Mouse (Mus musculus): ENCODE results near the gene Rbfox3. TPM values are rescaled to one million over a fixed set of nuclear protein-coding genes. Genes with fewer than 3 reads are reported as not detected.

The Rbfox3 gene
- 108 and 125 TPM in 2 replicates for polyA plus RNA-seq (2012; rRNA removed)

- no peak for DNase-seq (ENCODE audit: extremely low spot score in 1 of 2, low spot score in 1 of 2)
These were observed at the start of gene Rbfox3 for GRCm38 (mm10) chr11:118911307-118912070. Rbfox3 (minus strand) TSS chr11:118911597.

GRCm38 (mm10) chr11:118960649-118961048 lies 49.3 kb upstream of the Rbfox3 start:
- peak; percentile 34 to 56 for DNase-seq (ENCODE audit: extremely low spot score in 1 of 2, low spot score in 1 of 2)

GRCm38 (mm10) chr11:118957070-118957471 lies 45.7 kb upstream of the Rbfox3 start:
- peak; percentile 20 to 79 for DNase-seq (ENCODE audit: extremely low spot score in 1 of 2, low spot score in 1 of 2)

- DNase-seq (ENCODE audit: extremely low spot score in 1 of 2, low spot score in 1 of 2) = no peak
These were observed 43.6 kb upstream of the Rbfox3 start for GRCm38 (mm10) chr11:118955016-118955415.

DNA sequence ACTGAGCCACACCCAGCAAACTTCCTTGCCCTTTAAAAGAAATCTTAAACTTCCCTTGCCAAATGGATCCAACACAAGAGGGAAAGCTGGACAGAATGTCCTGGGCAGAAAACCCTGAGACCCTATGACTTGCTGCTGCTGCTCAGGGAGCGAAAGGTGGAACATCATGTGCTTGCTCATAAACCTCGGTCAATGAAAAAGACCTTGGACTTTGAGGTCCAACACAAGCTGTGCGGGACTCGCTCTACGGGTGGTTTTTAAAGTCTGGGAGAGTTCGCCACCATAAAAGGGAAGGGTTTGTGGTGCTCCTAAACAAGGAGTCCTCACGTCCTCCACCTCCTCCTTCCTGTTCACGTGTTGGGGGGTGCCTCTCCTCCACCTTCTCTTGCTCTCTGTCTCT lies 34.5 kb upstream of the Rbfox3 start:
- no peak for DNase-seq (ENCODE audit: extremely low spot score in 1 of 2, low spot score in 1 of 2)

GRCm38 (mm10) chr11:118941268-118941667 lies 29.9 kb upstream of the Rbfox3 start:
- DNase-seq (ENCODE audit: extremely low spot score in 1 of 2, low spot score in 1 of 2) = no peak

DNA sequence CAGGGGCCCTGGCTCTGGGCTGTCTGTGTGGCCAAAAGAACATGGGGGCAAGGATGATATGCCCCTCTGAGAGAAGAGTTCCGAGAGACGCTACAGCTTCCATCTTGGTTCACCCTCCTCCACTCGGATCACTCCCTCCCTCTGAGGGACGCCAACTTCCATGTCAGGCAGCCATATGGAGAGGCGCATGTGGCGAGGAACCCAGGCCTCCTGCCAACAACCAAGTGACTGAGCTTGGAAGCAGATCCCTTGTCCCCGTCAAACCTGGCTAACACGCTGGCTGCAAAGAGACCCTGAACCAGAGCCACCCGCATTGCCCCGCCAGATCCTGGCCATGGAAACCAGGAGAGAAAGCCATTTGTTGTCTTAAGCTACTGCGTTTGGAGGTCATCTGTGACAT lies 29.1 kb upstream of the Rbfox3 start:
- DNase-seq (ENCODE audit: extremely low spot score in 1 of 2, low spot score in 1 of 2) = peak; percentile 36 to 80

DNA sequence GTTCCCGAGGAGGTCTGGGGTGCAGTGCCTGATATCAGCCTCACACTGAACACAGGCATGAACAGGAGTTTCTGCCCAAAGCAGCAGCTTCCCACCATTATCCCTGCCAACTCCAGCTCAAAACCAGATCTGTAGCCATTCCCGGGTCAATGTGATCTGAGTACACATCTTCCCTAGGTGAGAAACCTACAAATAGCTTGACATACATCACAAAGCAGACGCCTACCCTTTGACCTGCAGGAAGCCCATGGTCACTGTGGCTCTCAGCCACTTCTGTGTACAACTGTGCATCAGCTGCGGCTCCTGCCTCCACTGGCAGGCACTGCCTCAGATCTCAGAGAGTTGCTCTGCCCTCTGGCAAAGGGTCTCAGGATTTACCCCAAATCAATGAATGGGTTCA lies 28.3 kb upstream of the Rbfox3 start:
- no peak for DNase-seq (ENCODE audit: extremely low spot score in 1 of 2, low spot score in 1 of 2)

GRCm38 (mm10) chr11:118934925-118935324 lies 23.5 kb upstream of the Rbfox3 start:
- no peak for DNase-seq (ENCODE audit: extremely low spot score in 1 of 2, low spot score in 1 of 2)

GRCm38 (mm10) chr11:118927081-118927480 lies 15.7 kb upstream of the Rbfox3 start:
- no peak for DNase-seq (ENCODE audit: extremely low spot score in 1 of 2, low spot score in 1 of 2)

- no peak for DNase-seq (ENCODE audit: extremely low spot score in 1 of 2, low spot score in 1 of 2)
These were observed 10.5 kb upstream of the Rbfox3 start for GRCm38 (mm10) chr11:118921852-118922251.

DNA sequence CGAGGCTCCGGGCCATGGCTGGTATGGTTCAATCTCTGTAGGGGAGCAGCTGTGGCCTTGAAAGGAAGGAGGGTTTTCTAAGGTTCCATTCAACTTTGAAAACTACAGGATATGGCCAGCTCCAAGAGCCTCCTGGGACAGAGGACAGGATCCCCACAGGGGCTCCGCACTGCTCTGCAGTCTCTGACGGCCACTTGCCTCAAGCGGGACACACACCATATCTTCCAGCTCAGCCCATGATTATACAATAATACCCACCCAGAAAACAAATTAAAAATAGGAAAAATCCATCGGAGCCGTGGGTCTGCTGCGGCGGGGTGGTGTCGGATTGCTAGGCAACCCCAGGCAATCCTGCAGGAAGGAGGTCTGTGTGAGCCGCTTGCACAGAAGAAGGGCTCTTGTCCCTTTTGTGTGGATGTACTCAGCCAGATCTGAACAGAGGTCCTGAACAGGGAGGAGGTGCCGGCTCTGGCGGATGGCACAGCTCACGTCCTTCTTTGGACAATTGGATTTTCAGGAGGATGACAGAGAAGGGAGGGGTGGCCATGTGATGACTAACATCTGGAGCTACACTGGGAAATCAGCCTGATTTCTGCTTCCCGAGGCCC lies 5.1 kb upstream of the Rbfox3 start:
- no peak for DNase-seq (ENCODE audit: extremely low spot score in 1 of 2, low spot score in 1 of 2)

- DNase-seq (ENCODE audit: extremely low spot score in 1 of 2, low spot score in 1 of 2) = no peak
These were observed 4.5 kb upstream of the Rbfox3 start for GRCm38 (mm10) chr11:118915888-118916287.

DNA sequence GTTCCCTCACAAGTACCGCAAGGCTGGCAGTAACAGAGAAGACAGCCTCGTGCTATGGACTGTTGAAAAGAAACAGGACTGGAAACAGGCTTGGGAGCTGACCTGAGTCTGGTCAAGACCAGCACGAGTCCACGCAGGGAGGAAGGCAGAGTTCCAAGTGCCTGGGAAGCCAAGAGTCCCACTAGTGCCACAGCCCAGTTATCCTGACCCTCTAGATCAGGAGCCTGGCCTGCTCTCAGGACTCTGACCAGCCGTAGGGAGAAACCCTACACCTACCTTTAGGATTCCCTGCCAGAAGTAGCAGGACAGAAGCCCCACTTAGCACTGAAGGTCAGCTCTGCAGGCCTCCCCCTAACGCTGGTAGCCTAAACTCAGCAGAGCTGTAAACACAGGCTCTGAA lies 1.3 kb upstream of the Rbfox3 start:
- no peak for DNase-seq (ENCODE audit: extremely low spot score in 1 of 2, low spot score in 1 of 2)

DNA sequence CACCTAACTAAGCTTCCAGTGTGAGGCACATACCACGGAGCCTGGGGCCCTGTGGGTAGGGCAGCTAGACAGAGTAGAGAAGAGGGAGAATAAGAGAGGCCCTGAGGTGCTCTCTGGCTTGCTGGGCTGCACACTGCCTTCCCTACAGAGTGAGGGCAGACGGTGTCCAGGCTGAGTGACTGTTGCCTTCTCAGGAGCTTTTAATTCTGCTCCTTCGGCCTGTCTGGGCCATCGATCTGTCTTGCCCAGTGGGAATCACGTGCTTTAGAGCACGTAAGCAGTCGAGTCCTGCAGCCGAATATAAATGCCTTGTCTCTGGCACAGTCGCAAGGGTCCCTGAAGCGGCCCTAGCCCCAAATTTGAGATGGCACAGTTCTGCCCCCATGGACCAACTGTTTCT lies 641 bp downstream of the Rbfox3 start:
- DNase-seq (ENCODE audit: extremely low spot score in 1 of 2, low spot score in 1 of 2) = no peak

DNA sequence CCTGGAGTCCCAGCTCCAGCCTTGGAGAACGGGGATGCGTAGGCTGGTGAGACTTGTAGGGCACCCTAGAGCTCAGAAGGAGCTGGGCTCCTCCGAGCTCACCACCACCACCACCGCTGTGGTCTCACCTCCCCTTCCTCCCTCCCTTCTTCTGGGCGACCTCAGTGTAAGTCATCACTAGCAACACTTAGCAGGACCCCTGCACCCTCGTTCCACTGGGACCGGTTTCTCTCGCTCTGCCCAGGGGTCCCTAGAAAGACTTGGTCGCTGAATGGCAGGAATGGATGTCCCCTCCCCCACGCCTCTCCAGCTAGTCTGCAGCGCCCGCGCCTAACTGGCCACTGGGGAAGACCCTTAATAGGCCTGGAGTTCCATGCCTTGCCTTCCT lies 1.6 kb downstream of the Rbfox3 start:
- DNase-seq (ENCODE audit: extremely low spot score in 1 of 2, low spot score in 1 of 2) = no peak

- no peak for DNase-seq (ENCODE audit: extremely low spot score in 1 of 2, low spot score in 1 of 2)
These were observed 2.2 kb downstream of the Rbfox3 start for GRCm38 (mm10) chr11:118908981-118909813.

- no peak for DNase-seq (ENCODE audit: extremely low spot score in 1 of 2, low spot score in 1 of 2)
These were observed 2.9 kb downstream of the Rbfox3 start for GRCm38 (mm10) chr11:118908431-118908980.

DNA sequence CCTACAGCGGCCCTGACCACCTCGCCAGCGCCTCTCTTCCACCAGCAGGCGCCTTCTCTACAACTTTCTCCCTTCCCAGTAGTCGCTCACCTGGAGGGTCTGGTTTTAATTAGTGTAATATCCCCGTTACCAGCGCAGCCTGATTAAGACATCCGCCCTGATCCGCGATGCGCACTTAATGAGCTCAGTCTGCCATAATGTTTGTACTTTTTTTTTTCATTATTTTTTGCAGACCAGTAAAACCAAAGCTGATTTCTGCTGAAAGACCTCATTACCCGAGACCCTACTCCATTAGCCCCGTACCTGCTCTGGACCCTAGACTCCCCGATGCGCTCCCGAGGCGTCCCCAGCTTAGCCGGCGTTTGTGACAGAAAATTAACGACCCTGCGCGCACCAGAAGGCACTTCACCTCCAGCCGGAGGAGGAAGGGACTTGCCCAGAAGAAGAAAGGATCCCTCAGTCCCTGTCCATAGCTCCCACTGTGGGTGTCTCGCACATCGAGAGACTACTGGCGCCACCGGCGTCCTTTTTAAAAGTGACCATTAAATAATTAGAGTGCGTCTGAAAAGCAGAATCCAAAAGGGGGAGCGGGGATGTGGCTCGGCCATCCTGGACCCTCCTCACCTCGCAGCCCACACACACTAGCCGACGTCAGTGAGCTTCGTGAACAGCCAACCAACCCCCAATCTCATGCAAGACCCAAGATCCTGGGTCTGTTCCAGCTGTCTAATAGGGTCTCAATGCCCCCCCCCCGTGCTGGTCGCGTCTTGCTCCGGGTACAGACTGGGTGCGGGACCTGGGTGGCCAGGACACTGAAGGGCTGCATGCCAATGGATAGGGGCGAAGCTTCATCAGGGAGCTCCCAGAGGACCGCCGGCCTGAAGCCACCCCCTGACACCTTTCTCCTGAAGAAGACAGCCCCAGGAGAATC lies 3.7 kb downstream of the Rbfox3 start:
- DNase-seq (ENCODE audit: extremely low spot score in 1 of 2, low spot score in 1 of 2) = no peak
